Mouse (Mus musculus) stomach, embryonic 16.5 days (tissue): ENCODE data around the gene Ttc22. TPM values are rescaled to one million over a fixed set of nuclear protein-coding genes. Genes with fewer than 3 reads are reported as not detected.

Experiments used
- ATAC-seq: fragments of 200-750 bp; cut with Nextera tagmentation; 2 replicates; pipeline ENCODE4 v1.8.0; 2017; ENCODE audit warnings: moderate number of reproducible peaks, moderate TSS enrichment; ENCODE audit not compliant: insufficient read depth, low FRiP score
- H3K27ac ChIP-seq: fragments of 300-500 bp; sonication (generic); 2 replicates; pipeline ENCODE4 v1.5.1; 2014; ENCODE audit warnings: low read length
- H3K27me3 ChIP-seq: fragments of 300-500 bp; sonication (generic); 2 replicates; pipeline ENCODE4 v1.6.1; 2014; ENCODE audit warnings: low read length, control low read depth, mixed read lengths; ENCODE audit not compliant: control insufficient read depth, insufficient read depth
- H3K36me3 ChIP-seq: fragments of 300-500 bp; sonication (generic); 2 replicates; pipeline ENCODE4 v1.6.1; 2014; ENCODE audit warnings: low read length; ENCODE audit not compliant: control insufficient read depth, insufficient read depth
- H3K4me1 ChIP-seq: fragments of 300-500 bp; sonication (generic); 2 replicates; pipeline ENCODE4 v1.6.1; 2014; ENCODE audit warnings: low read length, control low read depth, mixed read lengths; ENCODE audit not compliant: control insufficient read depth, insufficient read depth
- H3K4me2 ChIP-seq: fragments of 300-500 bp; sonication (generic); 2 replicates; pipeline ENCODE4 v1.6.1; 2014; ENCODE audit warnings: low read depth, low read length, mixed read lengths
- H3K4me3 ChIP-seq: fragments of 300-500 bp; sonication (generic); replicated peaks from 2 replicates; pipeline ENCODE4 v1.5.1; 2014; ENCODE audit warnings: mild to moderate bottlenecking, low read length
- H3K9ac ChIP-seq: fragments of 300-500 bp; sonication (generic); 2 replicates; pipeline ENCODE4 v1.6.1; 2014; ENCODE audit warnings: low read length
- H3K9me3 ChIP-seq: fragments of 300-500 bp; sonication (generic); replicated peaks from 2 replicates; pipeline ENCODE4 v1.6.1; 2016; ENCODE audit warnings: low read length, control low read depth; ENCODE audit not compliant: control insufficient read depth
- WGBS: fragments of 180-500 bp; shearing (Covaris S2); extraction: QIAGEN DNeasy Blood & Tissue Kit; methylation state at CpG from one replicate; pipeline ENCODE4 v1.1.7; 2014; 5-methylcytosine and 5-hydroxymethylcytosine counted together
- polyA plus RNA-seq: library from polyadenylated mRNA; unstranded; fragments of >200 nt; fragmentation: Nextera tagmentation; extraction: Ambion mirVana; gene quantifications from 2 replicates; pipeline ENCODE4 v1.2.1, GENCODE M21; 2015

Ttc22 gene
- polyA plus RNA-seq, 1 experiment from 2014 or later, result 12.6 TPM

GRCm38 (mm10) chr4:106664697-106665096 is 42.5 kb downstream of the Ttc22 start:
- 92% methylated on average over 6 of the region's 6 CpGs for WGBS
- Histone ChIP-seq H3K36me3 (peaks cover 31% of the 10 kb centered on the region), H3K4me1 (no peaks in the 10 kb centered on the region), H3K9me3 (no peaks in the 10 kb centered on the region), H3K27me3 (no peaks in the 10 kb centered on the region), H3K27ac (no peak overlapping the region), H3K4me2 (no peak overlapping the region), H3K4me3 (no peak overlapping the region), H3K9ac (no peak overlapping the region)
- no peak for ATAC-seq

GRCm38 (mm10) chr4:106665269-106665668 is 43.0 kb downstream of the Ttc22 start:
- H3K4me1 ChIP-seq, result no peaks in the 10 kb centered on the region
- peaks cover 37% of the 10 kb centered on the region for H3K36me3 ChIP-seq
- no peak overlapping the region for H3K9ac ChIP-seq
- no peaks in the 10 kb centered on the region for H3K27me3 ChIP-seq
- no peak overlapping the region for H3K4me3 ChIP-seq
- no peaks in the 10 kb centered on the region for H3K9me3 ChIP-seq
- H3K27ac ChIP-seq, result no peak overlapping the region
- 95% methylated on average over 2 of the region's 2 CpGs for WGBS
- ATAC-seq, result no peak
- no peak overlapping the region for H3K4me2 ChIP-seq

GRCm38 (mm10) chr4:106665673-106666072 is 43.4 kb downstream of the Ttc22 start:
- Histone ChIP-seq H3K4me2 (no peak overlapping the region), H3K36me3 (peaks cover 39% of the 10 kb centered on the region), H3K27me3 (no peaks in the 10 kb centered on the region), H3K4me3 (no peak overlapping the region), H3K4me1 (no peaks in the 10 kb centered on the region), H3K9me3 (no peaks in the 10 kb centered on the region), H3K27ac (no peak overlapping the region), H3K9ac (no peak overlapping the region)
- WGBS, result 90% methylated on average over 10 of the region's 10 CpGs
- no peak for ATAC-seq

- Histone ChIP-seq H3K27me3 (no peaks in the 10 kb centered on the region), H3K4me3 (no peak overlapping the region), H3K4me1 (no peaks in the 10 kb centered on the region), H3K9ac (no peak overlapping the region), H3K9me3 (no peaks in the 10 kb centered on the region), H3K4me2 (no peak overlapping the region), H3K36me3 (peaks cover 41% of the 10 kb centered on the region), H3K27ac (no peak overlapping the region)
- ATAC-seq, result no peak; the same call in 1 of the 2 replicates
- WGBS, result 95% methylated on average over 2 of the region's 2 CpGs
Measured at GRCm38 (mm10) chr4:106666546-106666945, 44.3 kb downstream of the Ttc22 start.

- no peak for ATAC-seq
- 77% methylated on average over 5 of the region's 5 CpGs for WGBS
- H3K9ac ChIP-seq, result no peak overlapping the region
- peaks cover 5% of the 10 kb centered on the region; the same call in 1 of the 2 replicates for H3K4me1 ChIP-seq
- H3K9me3 ChIP-seq, result no peaks in the 10 kb centered on the region
- no peak overlapping the region for H3K27ac ChIP-seq
- H3K4me2 ChIP-seq, result no peak overlapping the region
- peaks cover 7% of the 10 kb centered on the region; the same call in 1 of the 2 replicates for H3K36me3 ChIP-seq
- no peak overlapping the region for H3K4me3 ChIP-seq
- no peaks in the 10 kb centered on the region for H3K27me3 ChIP-seq
Measured at GRCm38 (mm10) chr4:106676749-106677148, 54.5 kb downstream of the Ttc22 start.

- Histone ChIP-seq H3K4me1 (peaks cover 5% of the 10 kb centered on the region; the same call in 1 of the 2 replicates), H3K4me2 (peak within 1 kb of the TSS; percentile 55), H3K27ac (peak within 1 kb of the TSS; percentile 56; the same call in 1 of the 2 replicates), H3K36me3 (peaks cover 3% of the 10 kb centered on the region; the same call in 1 of the 2 replicates), H3K4me3 (peak within 1 kb of the TSS; percentile 80), H3K9ac (peak within 1 kb of the TSS; percentile 93), H3K27me3 (no peaks in the 10 kb centered on the region), H3K9me3 (no peaks in the 10 kb centered on the region)
- peak; percentile 99 for ATAC-seq
- WGBS, result under 1% methylated on average over 43 of the region's 43 CpGs
Measured at GRCm38 (mm10) chr4:106678442-106679118, 56.3 kb downstream of the Ttc22 start, which contains the start of gene Ttc4. TSS of gene Ttc4 (minus strand) at chr4:106678944.

GRCm38 (mm10) chr4:106679152-106679551 is 56.9 kb downstream of the Ttc22 start:
- 39% methylated on average over 3 of the region's 3 CpGs for WGBS
- H3K36me3 ChIP-seq, result peaks cover 2% of the 10 kb centered on the region; the same call in 1 of the 2 replicates
- no peaks in the 10 kb centered on the region for H3K27me3 ChIP-seq
- peak overlapping the region; percentile 80 for H3K4me3 ChIP-seq
- no peaks in the 10 kb centered on the region for H3K9me3 ChIP-seq
- peak overlapping the region; percentile 36; the same call in 1 of the 2 replicates for H3K4me2 ChIP-seq
- H3K4me1 ChIP-seq, result peaks cover 5% of the 10 kb centered on the region; the same call in 1 of the 2 replicates
- H3K27ac ChIP-seq, result no peak overlapping the region
- H3K9ac ChIP-seq, result no peak overlapping the region
- ATAC-seq, result 0 out of 2 replicates have a peak, but pooled peaks have one; percentile 2

- no peak overlapping the region for H3K4me3 ChIP-seq
- no peaks in the 10 kb centered on the region for H3K9me3 ChIP-seq
- WGBS, result 51% methylated on average over 2 of the region's 2 CpGs
- no peaks in the 10 kb centered on the region for H3K36me3 ChIP-seq
- no peak overlapping the region for H3K4me2 ChIP-seq
- H3K4me1 ChIP-seq, result peaks cover 5% of the 10 kb centered on the region; the same call in 1 of the 2 replicates
- H3K27me3 ChIP-seq, result no peaks in the 10 kb centered on the region
- no peak overlapping the region for H3K27ac ChIP-seq
- ATAC-seq, result no peak
- no peak overlapping the region for H3K9ac ChIP-seq
Measured at GRCm38 (mm10) chr4:106680955-106681354, 58.7 kb downstream of the Ttc22 start.

GRCm38 (mm10) chr4:106688636-106689296 is 66.5 kb downstream of the Ttc22 start:
- WGBS, result 40% methylated on average over 3 of the region's 3 CpGs
- H3K4me2 ChIP-seq, result no peak overlapping the region
- no peaks in the 10 kb centered on the region for H3K4me1 ChIP-seq
- no peak overlapping the region for H3K9ac ChIP-seq
- H3K4me3 ChIP-seq, result no peak overlapping the region
- no peaks in the 10 kb centered on the region for H3K9me3 ChIP-seq
- no peaks in the 10 kb centered on the region for H3K36me3 ChIP-seq
- no peaks in the 10 kb centered on the region for H3K27me3 ChIP-seq
- H3K27ac ChIP-seq, result no peak overlapping the region
- no peak for ATAC-seq
